Mouse (Mus musculus) spleen, adult 12 weeks (tissue): ENCODE data around the gene Fbxw8.

Experiments
- DNase-seq: peaks from one replicate; pipeline ENCODE4 v3.0.0; 2022; ENCODE audit warnings: low spot score

Fbxw8 gene

DNA sequence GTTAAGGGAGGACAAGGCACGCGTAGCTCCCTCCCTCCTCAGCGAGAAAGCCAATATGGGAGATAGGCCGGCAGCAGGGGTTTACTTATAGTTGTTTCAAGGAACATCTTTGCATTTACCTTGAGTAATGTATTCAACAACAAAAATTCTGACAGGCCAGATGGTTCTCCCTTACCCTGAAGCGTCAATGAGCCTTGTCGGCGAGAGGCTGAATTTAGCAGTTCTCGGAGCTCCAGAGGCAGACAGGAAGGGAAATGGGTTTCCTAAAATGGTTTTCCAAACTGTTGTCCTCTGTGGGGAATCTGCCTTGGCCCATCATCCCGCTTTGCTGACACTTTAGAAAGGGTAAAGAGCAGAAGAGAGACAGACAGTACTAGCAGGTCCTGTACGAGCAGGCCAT, 48.6 kb downstream of the Fbxw8 start:
- no peak for DNase-seq

DNA sequence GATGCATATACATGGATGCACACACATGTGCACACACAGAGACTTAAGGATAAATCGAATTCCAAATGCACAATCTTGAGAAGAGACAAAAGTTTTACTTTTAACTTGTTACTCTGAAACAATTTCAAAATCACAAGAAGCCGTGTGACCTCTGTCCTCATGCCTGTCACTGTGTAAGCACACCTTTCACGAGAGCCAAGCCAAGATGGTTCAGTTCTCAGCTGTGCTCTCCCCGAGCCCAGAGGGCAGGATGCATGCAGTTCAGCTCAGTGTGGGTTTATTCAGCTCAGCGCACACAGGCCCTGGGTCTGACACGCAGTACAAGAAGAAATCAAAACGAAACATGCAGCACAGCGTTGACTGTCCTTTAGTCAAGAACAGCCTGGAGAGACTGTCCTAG, 49.7 kb downstream of the Fbxw8 start:
- no peak for DNase-seq

DNA sequence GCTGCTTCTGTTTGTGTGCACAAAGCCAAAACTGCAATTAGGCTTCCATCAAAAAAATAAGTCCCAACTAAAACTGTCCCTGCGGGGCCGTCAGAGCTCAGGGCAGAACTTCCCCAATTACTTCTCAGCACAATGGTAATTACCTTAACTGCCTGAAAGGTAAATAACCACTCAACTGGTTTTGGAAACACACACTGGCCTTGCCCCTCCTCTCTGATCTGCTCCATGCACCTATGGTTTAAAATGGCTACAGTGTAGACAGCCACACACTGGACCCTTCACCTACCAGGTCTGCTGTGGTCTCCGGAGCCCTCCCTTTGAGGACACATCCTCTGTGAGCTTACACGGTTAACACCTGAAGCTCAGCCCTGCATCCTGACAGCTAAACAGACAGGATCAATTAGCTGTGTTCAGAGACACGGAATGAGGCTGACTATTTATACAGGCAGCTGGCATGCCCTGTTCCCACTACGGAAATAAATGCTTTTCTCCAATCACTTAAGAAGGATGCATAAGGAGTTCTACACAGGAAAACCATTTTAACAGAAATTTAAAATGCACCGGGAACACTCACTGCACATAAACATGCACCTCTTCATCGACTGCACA, 55.3 kb downstream of the Fbxw8 start:
- DNase-seq: no peak

DNA sequence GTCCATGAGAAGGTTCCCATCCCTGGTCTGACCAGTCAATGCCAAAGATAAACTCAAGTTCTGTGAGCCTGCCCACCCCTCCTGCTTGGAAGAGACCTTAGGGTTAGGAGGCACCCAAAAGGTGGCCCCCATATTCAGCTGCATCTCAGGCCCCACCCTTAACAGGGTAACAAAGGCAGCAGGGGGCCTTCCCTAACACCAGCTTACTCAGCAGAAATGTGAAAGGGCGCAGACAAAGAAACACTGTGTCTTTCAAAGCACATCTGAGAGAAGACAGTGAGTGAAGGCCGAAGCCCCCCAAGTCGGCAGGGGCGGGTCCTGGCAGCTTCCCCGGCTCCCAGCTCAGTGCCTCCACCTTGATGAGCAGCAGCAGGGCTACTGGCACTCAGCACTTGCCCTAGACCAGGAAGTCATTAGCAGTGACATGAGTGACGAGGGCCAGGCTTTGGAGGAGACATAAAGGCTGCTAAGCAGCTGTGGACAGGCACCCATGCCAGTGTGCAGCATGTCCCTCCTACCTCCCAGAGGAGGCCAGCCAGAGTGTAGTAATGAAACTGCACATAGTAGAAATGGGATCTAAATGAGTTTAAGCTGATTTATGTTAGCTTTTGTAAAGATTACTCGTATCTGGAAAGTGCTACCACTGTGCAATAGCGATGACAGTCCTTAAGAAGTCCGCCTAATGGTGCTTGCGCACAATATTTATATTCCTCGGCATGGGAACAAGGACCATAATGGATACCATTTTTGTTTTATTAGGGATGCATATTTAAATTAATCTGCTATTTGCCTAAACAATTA, 56.0 kb downstream of the Fbxw8 start:
- DNase-seq: no peak

DNA sequence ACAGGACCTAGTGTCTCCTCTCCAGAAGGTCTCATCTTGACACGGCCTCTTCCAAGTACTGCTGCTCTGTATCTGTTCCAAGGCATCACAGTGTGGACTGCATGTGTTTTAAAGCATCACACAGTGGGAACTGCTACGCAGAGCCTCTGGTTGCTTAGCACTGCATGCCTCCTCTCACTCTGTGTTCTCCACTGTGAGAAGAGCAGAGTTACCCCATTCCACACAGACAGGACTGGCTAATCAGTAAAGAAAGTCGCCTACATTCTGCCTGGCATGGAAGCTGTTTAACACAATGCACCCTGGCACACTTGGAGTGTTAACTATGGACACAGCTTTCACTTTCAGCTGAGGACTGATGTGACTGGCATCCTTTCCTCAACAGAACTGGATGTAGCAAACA, 58.9 kb downstream of the Fbxw8 start:
- DNase-seq: no peak

DNA sequence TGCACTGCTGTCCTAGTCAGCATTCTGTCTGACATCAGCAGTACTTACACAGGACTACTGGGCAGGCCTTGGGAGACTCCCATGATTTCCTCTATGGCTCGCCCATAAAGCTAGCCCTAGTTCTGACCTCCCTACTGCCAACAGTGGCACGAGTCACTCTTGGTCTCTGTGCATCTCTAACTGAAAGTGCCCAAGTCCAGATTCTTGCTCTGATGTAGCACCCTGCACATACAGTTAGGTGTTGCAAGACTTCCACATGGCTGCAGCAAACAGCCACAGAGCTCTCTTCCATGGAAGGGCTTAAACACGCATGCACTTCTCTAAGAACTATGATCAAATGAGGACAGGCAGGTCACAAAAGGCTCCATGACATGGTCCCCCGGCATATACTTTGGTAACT, 59.4 kb downstream of the Fbxw8 start:
- no peak for DNase-seq

DNA sequence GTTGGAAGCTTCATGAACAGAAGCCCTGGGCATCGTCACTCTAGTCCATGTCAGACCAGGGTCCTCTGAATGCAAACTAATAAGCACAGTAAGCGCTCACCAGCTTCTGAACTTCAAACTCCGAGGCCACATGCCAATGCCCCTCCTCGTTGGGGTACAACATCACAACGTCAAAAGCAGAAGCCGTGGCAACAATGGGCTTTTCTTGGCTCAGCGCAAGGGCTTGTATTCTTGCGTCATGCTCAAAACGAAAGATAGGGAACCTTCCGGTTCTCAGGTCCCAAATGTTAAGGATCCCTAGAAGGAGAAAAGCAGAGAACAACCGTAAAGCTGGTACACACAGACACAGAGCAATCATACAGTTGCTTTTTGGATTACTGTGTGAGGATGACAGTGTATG, 59.8 kb downstream of the Fbxw8 start:
- no peak for DNase-seq

DNA sequence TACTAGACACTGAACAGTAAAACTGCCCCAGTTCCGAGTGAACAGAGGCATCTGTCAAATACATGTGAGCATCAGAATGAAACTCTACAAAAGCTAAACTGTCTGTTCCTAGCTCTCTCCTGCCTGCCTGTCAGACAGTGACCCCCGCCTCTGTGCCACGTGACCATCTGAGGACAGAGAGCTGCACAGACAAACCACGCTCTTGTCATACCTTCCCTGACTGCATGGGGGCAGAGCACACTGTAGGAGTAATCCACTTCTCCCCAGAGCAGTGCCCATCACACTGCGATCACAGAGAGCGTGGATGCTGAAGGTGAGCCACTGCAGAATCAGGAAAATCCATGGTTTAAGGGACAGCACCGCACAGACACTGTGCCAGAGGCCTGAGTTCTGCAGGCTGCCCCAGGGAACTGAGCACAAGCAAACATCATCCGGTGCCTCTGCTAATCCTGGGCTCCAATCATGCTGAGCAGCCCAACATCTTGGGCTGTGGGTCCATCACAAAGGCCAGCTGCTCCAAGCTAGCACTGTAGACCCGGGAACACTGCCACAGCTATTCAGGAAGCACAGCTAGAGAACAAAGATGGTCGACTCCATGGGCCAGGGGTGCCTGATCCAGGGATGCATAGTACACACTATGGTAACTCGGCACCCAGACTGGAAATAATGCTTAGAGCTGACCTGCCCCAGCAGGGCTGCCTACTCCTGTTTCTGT, 61.8 kb downstream of the Fbxw8 start:
- no peak for DNase-seq

DNA sequence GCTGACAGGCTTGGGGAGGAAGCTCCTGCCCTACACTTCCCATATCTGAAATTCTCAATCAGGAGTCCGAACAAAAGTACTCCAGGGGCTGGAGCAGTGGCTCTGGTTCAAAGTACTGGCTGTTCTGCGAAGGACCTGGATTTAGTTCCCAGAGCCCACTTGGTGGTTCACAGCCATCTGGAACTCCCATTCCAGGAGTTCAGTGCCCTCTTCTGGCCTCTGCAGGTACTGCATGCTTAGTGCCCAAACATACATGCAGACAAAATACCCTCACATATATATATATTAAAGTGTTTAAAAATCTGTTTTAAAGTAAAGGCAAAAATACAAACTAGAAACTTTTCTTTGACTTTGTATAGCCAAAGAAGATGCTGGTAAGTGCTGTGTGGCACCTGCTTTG, 64.4 kb downstream of the Fbxw8 start:
- DNase-seq: peak; percentile 29

DNA sequence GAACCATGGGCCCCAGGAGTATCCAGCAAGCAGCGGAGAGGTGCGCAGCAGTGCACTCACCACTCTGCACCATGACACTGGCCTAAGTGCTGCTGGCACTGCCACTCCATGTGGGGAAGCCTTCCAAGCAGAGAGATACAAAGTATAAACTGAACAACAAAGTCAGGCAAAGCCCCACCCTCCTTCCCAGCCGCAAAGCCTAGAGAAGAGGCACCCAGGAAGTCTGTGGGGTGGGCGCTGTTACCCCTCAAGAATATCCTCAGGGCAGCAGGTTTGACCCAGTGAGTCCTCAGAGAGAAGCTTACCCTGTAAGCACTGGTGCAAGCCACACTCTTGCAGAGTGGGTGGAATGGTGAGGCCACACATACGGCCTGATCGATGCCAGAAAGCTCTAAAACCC, 65.2 kb downstream of the Fbxw8 start:
- no peak for DNase-seq

DNA sequence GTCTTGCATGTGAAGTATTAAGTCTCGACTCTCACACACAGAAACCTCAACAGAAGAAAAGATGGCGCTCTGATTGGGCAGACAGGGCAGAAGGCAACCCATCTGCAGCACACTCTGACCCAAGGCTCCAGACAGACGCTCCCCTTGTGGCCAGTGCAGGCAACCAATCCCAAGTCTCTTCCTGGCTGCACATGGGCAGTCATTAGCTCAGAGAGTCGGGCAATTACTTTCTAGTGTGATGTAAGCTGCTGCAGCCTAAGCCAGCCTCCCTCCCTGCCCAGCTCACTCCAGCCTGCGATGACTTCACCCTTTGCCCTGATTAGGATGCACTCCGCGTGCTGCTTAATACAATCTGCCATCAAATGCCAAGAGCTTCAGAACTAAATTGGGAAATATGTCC, 66.2 kb downstream of the Fbxw8 start:
- no peak for DNase-seq

DNA sequence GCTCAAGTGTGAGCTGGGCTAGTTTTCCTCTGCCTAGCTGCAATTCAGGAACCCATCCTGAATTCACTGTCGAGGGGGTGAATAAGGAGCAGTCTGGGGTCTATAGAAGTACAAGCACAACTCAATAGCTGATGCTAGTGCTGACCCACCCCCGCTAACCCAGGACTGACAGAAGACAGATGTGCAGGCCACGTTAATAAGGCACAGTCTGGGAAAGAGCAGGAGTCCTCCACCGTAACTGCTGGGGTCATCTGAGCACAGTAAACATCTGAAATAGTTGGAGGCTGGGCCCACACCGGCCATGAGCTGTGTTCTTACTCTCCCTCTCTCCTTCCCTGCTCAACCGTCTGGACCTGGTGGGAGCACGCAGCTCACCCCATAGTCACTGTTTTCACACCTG, 68.3 kb downstream of the Fbxw8 start:
- no peak for DNase-seq

DNA sequence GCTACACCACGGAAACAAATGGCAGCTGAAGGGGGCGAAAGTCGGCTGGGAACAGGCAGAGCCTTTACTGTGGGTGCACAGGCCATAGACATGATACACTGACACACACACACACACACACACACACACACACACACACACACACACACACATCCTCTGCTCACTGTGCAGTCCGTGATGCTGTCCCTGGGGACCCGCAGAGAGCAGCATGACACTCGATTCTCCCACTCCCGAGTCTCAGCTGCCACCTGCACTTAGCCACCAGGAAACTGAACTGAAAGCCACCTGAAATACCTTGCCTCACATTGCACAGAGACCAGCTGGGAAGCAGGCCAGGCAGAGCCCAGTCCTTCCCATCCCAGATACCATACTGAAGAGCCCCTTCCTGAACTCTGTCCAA, 70.0 kb downstream of the Fbxw8 start:
- DNase-seq: no peak

DNA sequence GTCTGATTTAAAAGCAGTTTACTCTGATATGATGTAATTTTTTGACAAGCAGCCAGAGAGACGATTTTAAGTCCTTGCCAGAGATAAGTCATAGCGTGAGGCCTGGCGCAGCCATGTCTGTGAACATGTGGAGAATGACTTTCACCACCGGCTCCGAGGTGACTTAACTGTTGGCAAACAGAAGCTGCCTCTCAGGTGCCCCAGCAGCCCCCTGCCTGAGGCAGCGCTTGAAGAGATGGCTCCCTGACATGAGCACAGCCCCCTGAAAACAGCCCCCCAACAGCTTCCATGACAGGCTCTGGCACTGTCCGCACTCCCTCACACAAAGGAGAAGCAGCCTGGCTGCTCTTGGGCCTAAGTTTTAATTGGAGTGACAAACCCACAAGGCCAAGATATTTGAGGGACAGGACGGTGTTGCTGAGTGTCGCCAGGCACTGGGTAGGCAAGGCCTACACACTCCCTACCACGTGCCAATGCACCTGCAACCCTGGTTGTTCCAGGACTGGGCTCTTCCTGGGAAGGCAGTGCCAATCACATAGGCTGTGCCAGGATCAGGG, 71.0 kb downstream of the Fbxw8 start:
- DNase-seq: no peak

DNA sequence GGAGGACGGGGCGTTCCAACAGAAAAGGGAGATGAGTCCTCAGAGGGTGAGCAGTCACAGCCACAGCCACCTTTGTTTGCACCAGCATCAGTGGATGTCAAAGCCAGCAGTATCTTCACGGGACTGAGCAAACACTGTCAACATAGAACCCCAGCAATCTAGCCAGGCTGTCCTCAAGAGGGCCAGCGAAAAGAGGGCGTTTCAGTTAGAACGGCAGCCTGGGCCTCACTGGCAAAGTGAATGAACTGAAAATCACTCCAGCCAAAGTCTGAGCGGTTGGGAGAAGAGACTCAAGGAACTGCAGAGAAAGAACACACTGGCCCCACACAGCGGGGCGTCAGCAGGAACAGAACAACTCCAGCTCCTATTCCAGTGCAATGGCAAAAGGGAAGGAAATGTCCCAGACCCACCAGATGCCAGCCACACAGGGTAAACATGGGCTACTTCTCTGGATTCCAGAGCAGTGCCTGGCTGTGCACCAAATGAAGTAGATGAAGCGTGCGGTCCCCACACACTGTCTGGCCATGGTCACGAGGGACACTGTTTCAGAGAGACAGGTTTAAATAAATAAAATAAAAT, 72.1 kb downstream of the Fbxw8 start:
- no peak for DNase-seq

DNA sequence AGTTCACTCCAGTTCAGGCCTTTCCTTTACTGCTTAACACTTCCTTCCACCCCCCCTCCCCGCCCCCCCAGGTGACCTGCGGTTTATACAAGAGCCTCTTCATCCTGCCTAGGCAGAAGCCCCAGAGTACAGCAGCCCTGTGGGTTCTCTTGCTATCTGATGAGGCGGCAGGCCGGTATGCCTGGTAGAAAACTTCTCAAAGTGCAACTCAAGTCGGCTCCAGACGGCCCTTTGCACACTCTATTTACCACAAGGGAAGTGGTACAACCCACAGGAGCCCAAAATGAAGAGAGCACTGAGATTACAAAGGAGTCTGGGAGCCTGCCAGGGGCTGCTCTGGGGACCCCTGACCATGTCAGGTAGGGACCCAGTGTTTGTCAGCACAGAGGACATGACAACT, 73.3 kb downstream of the Fbxw8 start:
- no peak for DNase-seq

DNA sequence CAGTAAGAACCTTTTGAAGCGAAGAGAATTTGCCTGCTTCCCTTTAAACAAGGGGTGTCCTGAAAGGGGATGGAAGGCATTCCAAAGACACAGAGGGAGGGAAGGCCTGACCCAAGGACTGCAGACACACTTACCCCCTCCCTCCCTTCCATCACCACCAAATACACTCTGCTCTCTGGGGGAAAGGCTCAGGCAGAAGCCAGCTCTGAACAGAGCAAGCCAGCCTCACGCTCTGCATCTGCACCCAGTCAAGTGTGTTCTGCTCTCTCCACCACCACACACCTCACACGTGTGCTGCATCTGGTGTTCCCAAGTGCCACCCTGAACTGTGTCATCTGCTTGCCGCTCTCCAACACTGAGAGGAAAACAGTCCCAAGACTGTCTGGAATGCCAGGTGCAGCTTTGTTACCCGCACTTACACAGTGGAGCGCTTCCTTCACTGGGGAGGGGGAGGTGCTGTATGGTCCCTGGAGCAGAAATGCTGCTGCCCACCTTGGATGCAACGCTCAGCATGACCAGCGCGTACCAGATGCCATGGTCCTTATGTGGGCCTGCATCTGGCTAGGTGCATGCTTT, 73.8 kb downstream of the Fbxw8 start:
- DNase-seq: no peak

DNA sequence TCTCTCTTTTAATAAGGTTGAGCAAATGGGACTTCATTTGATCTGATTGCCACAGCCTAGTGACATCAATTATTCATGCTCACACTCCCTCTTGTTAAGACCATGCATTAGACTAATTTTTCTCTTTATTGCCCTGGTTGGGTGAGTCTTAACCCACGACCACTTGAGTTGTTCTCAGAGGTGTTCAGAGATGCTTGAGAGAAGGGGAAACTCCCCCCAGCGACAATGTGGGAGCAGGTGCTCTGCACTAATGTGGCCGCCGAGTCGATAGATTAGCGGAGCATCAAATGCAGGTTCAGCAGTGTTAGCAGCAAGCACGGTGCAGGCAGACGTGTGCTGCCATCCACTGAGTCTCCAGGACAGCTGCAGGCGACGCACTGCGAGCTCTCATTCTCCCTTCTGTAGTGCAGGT, 75.4 kb downstream of the Fbxw8 start:
- DNase-seq: no peak

DNA sequence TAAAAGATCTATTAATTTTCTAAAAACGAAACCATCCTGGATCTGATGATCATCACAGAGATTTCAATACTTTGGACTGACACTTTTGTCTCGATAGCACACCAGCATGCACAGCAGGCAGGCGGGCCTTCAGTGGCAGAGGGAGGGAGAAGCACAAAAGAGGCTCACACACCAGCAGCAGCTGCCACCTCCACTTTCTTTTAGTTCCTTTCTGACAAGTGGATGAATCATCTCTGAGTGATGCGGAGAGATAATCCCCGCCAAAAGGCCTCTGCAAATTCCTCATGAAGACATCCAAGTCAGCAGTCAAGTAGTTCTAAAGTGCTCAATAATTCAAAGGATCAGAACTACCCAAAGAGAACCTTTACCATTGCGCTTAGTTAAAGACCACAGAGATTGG, 75.9 kb downstream of the Fbxw8 start:
- DNase-seq: no peak

DNA sequence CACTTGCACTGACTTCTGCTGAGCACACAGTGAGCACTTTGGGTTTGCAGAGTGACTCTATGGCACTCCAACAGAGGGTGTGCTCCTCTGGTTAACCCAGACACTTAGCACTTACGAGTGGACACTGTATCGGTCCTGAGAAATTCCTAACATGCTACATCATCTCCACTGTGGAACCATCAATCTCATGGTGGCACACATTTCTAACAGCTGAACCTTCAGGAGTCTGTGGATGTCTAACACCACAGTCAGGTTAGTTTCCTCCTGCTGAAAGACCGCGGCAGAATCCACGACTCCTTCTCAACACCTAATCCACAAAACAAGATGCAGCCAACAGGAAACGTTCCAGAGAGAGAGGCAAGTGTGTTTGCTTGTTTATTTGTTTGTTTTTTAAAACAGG, 76.7 kb downstream of the Fbxw8 start:
- no peak for DNase-seq

DNA sequence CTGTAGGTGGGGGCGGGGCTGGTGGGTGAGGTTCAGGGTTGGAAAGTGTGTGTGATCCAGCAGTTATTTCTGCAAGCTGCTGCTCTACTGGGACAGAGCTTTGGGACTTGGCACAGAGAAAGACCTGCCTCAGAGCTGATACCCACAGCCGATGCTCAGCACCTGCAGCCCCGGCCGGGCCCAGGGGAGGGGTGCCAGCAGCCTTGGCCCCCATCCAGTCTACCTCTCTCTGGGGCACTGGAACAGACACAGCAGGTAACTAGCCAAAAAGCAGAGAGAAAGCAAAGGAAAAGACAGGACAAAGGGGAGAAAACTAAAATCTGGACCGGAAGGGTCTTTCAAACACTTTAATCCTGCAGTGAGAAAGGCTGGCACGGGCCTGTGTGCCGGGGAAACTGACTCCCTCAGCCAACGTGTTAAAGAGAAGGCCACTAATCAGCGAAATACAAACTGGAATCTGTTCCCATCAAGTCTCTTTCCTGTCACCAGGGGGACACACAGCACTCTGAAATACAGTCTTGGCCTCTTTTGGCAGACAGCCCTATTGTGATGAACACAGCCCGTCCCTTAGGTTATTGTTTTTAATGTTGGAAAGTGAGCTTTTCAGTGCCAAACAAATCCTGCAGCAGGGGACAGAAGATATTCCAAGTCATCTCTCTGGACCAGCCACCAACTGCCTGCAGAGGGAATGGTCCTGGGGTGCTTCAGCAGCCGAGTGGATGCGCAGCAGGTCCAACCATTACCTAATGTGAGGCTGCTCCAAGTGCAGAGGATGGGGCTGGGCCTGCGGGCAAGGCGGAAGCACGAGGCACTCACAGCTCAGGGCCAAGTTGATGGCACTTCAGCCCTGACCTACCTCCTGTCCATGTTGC, 78.3 kb downstream of the Fbxw8 start:
- no peak for DNase-seq
